Mouse (Mus musculus) CD4-positive naive resting alpha-beta T cell, adult 76 days (primary cell): ENCODE results near the gene S100pbp. TPM values are rescaled to one million over a fixed set of nuclear protein-coding genes. Genes with fewer than 3 reads are reported as not detected.

Experiments used
- total RNA-seq: library from RNA; stranded (reverse); gene quantifications from one replicate; pipeline ENCODE4 v1.2.4, GENCODE M21; 2023

The S100pbp gene
- 34.5 TPM for total RNA-seq

DNA sequence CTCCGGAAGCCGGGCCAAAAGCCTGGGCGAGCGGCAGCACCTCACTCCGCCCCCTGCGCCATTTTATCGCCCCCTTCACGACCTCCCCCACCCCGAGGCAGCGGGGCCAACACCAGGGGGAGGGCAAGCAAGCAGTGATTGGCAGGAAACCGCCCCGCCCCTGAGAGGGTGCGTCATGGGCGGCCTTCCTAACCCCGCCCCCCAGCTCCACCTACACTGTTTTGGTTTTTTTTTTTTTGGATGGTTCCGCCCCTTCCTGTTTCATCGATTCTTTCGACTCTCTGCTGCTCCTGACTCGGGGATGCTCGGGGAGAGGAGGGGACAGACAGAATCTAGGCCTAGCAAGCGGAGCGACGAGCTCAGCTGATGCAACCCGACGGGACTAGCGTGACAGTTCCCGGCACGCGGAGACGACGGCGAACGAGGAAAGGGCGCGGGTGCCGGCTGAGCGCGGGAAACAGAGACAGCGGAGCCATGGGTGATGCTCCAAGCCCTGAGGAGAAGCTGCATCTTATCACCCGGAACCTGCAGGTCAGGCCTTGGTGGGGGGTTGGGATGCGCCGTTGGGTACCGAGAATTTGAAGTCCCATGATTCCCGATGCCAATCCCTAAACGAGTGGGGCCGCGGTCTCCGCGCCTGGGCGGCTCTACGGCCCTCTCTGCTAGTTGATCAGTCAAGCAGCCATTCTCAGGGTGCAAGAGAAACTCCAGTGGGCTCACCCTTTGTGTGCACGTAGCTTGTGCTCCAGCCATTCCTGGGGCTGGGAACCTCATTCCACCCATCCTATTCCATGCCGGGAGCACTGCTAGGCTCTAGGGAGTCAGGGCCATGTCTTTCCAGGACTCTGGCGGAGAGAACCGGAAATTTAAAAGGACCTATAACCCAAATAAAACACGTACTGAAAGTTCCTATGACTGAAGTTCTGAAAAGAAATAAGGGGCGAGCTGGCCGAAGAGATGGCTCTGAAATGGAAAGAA lies at the start of gene S100pbp, which contains the start of gene Yars:
Gene S100pbp, minus strand, starts transcription at position 186 of the 978 bp plus-strand sequence.
Gene Yars, plus strand, starts transcription at position 219 of the 978 bp plus-strand sequence.

DNA sequence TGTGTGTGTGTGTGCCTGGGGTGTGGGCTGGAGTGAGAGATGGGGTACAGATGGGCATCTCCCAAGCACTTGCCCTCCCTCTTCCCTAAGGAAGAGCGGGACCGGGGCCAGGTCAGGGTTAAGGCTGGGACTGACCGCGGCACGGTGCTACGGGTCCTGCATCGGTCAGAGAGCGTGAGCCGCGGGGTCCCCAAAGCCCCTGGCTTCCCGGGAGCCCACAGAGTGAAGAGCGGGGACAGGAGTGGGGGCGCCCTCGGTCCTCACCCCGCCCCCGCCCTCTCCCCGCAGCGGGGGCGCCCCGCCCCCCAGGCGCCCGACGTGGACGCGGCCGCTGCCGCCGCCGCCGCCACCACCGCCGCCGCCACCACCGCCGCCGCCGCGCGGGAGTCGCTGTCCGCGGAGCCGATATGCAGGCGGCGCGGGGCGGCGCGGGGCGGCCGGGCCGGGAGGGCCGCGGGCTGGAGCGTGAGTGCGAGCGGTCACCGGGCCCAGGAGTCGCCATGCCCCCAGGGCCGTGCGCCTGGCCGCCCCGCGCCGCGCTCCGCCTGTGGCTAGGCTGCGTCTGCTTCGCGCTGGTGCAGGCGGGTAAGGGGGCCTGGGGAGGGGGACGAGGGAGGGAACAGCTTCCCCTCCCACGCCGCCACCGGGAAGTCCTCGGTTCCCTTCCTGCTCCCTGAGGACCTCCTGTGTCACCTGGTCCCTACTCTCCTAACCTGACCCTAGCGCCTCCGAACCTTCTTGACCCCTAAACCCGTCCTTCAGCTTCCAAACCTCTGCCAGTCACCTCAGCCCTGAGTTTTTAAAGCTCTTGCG lies 52.7 kb downstream of the S100pbp start, which contains the start of gene Fndc5:
Gene Fndc5, plus strand, starts transcription at position 421 of the 813 bp plus-strand sequence.

DNA sequence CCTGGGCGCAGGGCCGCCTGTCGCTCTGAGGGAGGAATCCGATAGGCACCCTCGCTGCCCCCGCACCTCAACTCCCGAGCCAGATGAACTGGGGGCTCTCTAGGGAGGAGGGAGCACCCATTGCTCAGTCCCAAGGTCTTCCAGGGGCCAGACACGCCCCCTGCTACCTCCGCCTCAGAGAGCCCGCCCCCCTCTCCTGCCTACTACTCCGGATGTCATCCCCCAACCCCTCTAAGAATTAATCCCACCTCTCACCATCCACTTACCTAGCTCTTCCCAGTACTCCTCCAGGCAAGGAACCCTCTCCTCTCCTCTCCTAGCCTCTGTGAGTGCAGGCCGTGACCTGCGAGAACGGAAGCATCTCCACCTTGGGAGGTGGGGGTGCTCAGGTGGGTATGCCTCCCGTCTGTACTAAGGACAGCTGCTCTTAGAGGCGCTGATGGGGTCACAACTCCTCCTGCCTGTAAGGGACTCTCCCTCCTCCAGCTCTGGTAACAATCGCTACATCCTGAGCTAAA lies 67.9 kb downstream of the S100pbp start, which contains the start of gene Hpca:
Gene Hpca, minus strand, starts transcription at position 468 of the 518 bp plus-strand sequence.

DNA sequence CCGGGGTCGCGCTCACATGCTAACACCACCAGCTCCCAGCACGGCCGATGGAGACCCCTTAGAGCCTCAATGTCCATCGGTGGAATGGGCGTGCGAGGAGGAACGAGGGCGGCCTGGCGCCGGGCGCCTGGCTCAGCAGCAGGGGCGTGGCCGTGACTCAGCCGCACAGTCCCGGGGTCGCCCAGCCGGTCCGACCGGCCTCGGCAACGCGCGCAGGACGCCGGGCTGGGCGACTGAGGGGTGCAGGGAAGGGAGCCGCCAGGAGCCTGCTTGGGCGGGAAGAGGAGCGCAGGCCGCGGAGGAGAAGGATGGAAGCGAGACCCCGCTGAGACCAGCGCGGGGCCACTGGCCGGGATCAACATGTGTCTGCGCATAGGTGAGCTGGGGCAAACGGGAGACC lies 84.2 kb downstream of the S100pbp start, which contains the start of gene Tmem54:
Gene Tmem54, plus strand, starts transcription at position 193 of the 400 bp plus-strand sequence.

Other genes with a start within 250 kb of the S100pbp start
- gene Azin2, start 227.3 kb downstream of the S100pbp start, total RNA-seq, result not detected
- 47.4 TPM for gene Ak2, start 197.8 kb downstream of the S100pbp start, total RNA-seq
- 69.7 TPM for gene Rnf19b, start 131.5 kb downstream of the S100pbp start, total RNA-seq
- not detected for gene Tmem54, start 84.2 kb downstream of the S100pbp start, total RNA-seq
- gene Hpca, start 67.7 kb downstream of the S100pbp start, total RNA-seq, result not detected
- not detected for gene Fndc5, start 52.7 kb downstream of the S100pbp start, total RNA-seq
- gene Yars, start within 50 bp of the S100pbp start, total RNA-seq, result 92.7 TPM
- gene C77080, start 71.7 kb upstream of the S100pbp start, total RNA-seq, result 1.0 TPM
- gene Sync, start 97.9 kb upstream of the S100pbp start, total RNA-seq, result not detected
- 168 TPM for gene Rbbp4, start 145.6 kb upstream of the S100pbp start, total RNA-seq
- gene Zbtb8os, start 146.0 kb upstream of the S100pbp start, total RNA-seq, result 35.2 TPM
- gene Zbtb8a, start 188.4 kb upstream of the S100pbp start, total RNA-seq, result 1.8 TPM